Mouse (Mus musculus): ENCODE measurements at regions not wholly inside any gene's neighbourhood (a gene's known extent, or its start where the extent isn't known, plus 50 kb on each side); places are given as distances from the start of the nearest gene placed in this dataset.

DNA sequence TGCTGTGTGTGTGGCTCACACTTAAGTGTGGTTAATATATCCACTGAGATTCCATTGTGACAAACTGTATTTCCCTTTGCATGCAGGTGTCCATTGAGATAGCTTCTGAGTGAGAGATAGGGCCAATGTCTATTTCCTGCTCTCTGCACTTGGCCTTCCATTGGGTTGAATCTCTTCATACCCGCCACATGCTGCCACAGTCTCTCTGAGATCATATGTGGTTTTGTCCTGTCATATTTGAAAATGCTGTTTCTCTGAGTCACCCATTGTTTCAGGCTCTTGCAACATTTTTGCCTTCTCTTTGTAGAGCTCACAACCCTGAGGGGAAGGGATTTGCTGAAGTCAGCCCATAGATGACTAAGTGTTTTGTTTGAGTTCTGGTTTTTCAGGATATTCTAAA is 2081.3 kb downstream of the Olfm4 start:
- Histone ChIP-seq H3K4me3 (no peak overlapping the region), H3K9ac (no peak overlapping the region), H3K27ac (no peak overlapping the region), H3K4me2 (no peak overlapping the region), H3K4me1 (no peaks in the 10 kb centered on the region), H3K27me3 (no peaks in the 10 kb centered on the region), H3K36me3 (no peaks in the 10 kb centered on the region), H3K9me3 (no peaks in the 10 kb centered on the region)
- WGBS = 69% methylated on average over 1 of the region's 1 CpGs
- no peak for ATAC-seq (ENCODE audit: insufficient number of reproducible peaks, low FRiP score, low TSS enrichment, low read depth)

DNA sequence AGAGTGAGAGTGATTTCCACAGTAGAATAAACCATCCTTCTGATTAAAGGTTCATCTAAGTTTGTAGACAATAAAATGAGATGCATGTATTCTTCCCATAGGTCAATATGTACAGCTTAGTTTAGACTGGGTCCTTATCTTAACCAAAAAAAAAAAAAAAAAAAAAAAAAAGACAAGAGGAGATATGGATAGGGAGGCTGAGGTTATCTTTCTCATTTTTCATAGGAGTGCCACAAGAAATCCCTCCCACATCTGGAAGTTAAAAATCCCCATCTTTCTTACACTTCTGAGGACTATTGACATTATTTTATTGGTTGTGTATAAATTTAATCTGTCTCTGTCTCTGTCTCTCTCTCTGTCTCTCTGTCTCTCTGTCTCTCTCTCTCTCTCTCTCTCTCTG is 2117.8 kb downstream of the Olfm4 start:
- H3K4me3 ChIP-seq = no peak overlapping the region
- H3K27me3 ChIP-seq = no peaks in the 10 kb centered on the region
- H3K9ac ChIP-seq = no peak overlapping the region
- no peak overlapping the region for H3K27ac ChIP-seq
- no peak overlapping the region for H3K4me2 ChIP-seq
- H3K9me3 ChIP-seq = no peaks in the 10 kb centered on the region
- H3K4me1 ChIP-seq = no peaks in the 10 kb centered on the region
- no peak for ATAC-seq (ENCODE audit: insufficient number of reproducible peaks, low FRiP score, low TSS enrichment, low read depth)
- no peaks in the 10 kb centered on the region for H3K36me3 ChIP-seq

DNA sequence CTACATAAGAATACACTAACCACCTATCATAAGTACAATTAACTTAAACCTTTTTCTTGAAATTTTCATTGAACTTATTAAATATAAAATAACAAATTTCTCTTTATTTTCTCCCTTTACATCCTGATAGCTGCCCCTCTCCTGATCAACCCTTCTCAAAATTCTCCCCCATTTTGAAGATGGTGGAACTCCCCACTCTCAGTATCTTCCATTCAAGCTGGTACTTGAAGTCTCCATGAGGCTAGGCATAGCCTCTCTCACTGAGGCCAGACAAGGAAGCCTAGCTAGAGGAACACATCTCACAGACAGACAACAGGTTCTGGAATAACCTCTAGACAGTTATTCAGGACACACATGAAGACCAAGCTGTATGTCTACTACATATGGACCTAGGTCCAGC is 2129.0 kb downstream of the Olfm4 start:
- no peak overlapping the region for H3K9ac ChIP-seq
- H3K36me3 ChIP-seq = no peaks in the 10 kb centered on the region
- H3K27me3 ChIP-seq = no peaks in the 10 kb centered on the region
- ATAC-seq (ENCODE audit: insufficient number of reproducible peaks, low FRiP score, low TSS enrichment, low read depth) = no peak
- H3K4me3 ChIP-seq = no peak overlapping the region
- H3K4me1 ChIP-seq = no peaks in the 10 kb centered on the region
- no peak overlapping the region for H3K4me2 ChIP-seq
- H3K27ac ChIP-seq = no peak overlapping the region
- H3K9me3 ChIP-seq = no peaks in the 10 kb centered on the region

DNA sequence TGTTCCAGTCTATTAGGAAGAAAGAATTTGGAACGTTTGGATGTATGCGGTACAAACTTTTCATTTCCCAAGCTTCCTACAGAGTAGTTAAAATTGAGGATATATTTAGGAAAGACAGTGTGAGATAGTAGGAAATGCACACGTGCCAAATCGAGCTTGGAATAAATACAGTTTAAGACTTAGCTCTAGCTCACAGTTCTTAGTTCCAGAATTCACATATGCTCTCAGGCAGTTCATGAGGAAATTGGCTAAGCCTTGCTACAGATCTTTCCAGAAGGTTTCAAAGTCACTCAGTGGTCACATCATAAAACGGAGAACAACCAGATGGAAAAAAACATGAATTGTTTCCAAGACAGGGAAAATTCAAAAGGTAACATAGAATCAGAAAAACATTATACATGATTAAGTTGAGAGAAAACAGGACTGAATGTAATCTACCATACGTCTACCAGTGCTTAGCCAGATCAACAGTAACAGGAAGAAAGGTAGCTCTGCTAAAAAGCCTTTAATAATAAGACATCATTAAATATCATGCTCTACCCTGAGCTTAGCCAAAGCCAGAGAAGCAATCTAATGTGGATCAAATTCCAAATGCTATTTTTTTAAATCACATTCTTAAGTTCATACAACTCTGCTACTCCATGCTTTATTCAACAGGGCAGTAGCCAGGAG is 2165.1 kb downstream of the Olfm4 start:
- H3K9me3 ChIP-seq = no peaks in the 10 kb centered on the region
- ATAC-seq (ENCODE audit: insufficient number of reproducible peaks, low FRiP score, low TSS enrichment, low read depth) = 0 out of 2 replicates have a peak, but pooled peaks have one; percentile 52
- H3K4me3 ChIP-seq = no peak overlapping the region
- WGBS = 44% methylated on average over 6 of the region's 6 CpGs
- no peak overlapping the region for H3K9ac ChIP-seq
- no peaks in the 10 kb centered on the region for H3K4me1 ChIP-seq
- no peak overlapping the region for H3K27ac ChIP-seq
- H3K4me2 ChIP-seq = no peak overlapping the region
- no peaks in the 10 kb centered on the region for H3K27me3 ChIP-seq
- no peaks in the 10 kb centered on the region for H3K36me3 ChIP-seq

DNA sequence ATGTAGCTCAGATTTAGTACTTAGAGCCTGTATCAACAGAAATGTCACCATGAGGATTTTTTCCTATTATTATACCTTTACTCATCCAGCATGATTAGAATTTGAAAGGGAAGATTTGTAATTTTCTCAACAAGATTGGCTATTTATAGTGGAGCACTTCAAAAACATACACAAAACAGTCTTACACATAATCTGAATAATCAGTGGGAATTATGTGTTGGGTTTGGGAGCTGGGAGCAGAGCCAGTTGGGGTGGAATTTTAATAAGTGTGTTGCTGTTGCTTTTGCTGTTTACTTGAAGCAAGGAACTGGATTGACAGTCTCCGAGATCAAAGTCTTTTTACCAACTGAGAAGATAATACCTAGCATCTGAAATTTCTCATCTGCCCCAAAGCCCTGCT is 2201.5 kb downstream of the Olfm4 start:
- Histone ChIP-seq H3K9me3 (no peaks in the 10 kb centered on the region), H3K4me3 (no peak overlapping the region), H3K4me1 (no peaks in the 10 kb centered on the region), H3K4me2 (no peak overlapping the region), H3K9ac (no peak overlapping the region), H3K27ac (no peak overlapping the region), H3K36me3 (no peaks in the 10 kb centered on the region), H3K27me3 (no peaks in the 10 kb centered on the region)
- 71% methylated on average over 1 of the region's 1 CpGs for WGBS
- no peak for ATAC-seq (ENCODE audit: insufficient number of reproducible peaks, low FRiP score, low TSS enrichment, low read depth)

DNA sequence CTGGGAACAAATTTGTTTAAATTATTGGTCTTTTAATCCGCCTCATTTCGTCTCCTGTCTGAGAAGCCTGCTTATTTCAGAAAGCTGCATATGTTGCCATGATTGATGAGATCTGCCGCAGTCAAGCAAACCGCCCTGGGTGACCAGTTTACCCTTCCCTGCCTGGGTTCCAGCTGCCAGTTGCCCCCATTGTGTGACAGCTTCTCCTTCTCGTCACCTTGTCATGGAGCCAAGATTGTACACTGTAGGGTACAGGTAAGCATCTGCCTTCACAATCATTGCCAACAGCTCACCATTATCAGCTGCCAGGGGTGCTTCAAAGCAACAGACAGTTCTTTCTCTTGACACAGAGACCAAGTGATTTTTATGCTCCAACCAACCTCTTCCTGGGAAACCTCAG is 2226.5 kb downstream of the Olfm4 start:
- no peaks in the 10 kb centered on the region for H3K4me1 ChIP-seq
- ATAC-seq (ENCODE audit: insufficient number of reproducible peaks, low FRiP score, low TSS enrichment, low read depth) = no peak
- WGBS = 62% methylated on average over 5 of the region's 5 CpGs
- H3K9me3 ChIP-seq = no peaks in the 10 kb centered on the region
- no peak overlapping the region for H3K4me3 ChIP-seq
- no peak overlapping the region for H3K27ac ChIP-seq
- H3K36me3 ChIP-seq = no peaks in the 10 kb centered on the region
- no peaks in the 10 kb centered on the region for H3K27me3 ChIP-seq
- no peak overlapping the region for H3K4me2 ChIP-seq
- no peak overlapping the region for H3K9ac ChIP-seq

DNA sequence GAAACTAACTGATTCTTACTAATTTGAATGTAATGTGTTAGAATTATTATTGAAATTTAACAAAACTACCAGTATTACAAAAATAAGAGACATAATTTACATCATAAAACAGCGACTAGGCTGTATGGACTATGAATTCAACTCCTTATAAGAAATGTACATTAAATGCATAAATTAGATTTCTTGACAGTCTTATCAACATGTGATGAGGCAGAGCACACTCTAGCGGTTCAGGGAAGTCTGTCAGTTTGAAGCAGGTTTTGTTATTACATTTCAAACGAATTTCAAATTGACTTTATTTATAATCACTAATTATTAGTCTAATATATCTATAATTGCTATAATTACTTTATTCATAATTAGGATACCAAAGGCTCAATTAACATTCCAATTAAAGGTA is 2214.8 kb upstream of the Pcdh17 start:
- Histone ChIP-seq H3K4me2 (no peak overlapping the region), H3K36me3 (no peaks in the 10 kb centered on the region), H3K9me3 (no peaks in the 10 kb centered on the region), H3K27ac (no peak overlapping the region), H3K9ac (no peak overlapping the region), H3K4me3 (no peak overlapping the region), H3K27me3 (no peaks in the 10 kb centered on the region), H3K4me1 (no peaks in the 10 kb centered on the region)
- no peak for ATAC-seq (ENCODE audit: insufficient number of reproducible peaks, low FRiP score, low TSS enrichment, low read depth)
- 69% methylated on average over 3 of the region's 3 CpGs for WGBS

DNA sequence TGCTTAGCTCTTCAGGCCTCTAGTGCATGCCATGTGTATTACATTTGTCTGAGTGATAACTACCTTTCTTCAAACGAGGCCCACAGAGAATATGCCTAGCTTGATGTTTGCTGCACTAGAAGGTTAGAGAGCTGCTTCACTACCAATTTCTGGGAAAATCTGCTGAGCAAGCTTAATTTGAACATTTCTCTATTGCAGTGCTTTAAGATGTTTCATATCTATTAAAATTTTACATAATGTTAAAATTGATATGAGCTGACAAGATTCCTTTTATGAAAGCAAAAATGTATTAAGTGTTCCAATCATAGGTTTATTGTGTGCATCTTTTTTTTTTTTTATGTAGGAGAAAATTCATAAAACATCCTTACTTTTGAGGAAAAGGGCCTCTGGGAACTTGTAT is 2207.1 kb upstream of the Pcdh17 start:
- no peaks in the 10 kb centered on the region for H3K4me1 ChIP-seq
- H3K4me2 ChIP-seq = no peak overlapping the region
- H3K4me3 ChIP-seq = no peak overlapping the region
- no peak overlapping the region for H3K9ac ChIP-seq
- no peaks in the 10 kb centered on the region for H3K36me3 ChIP-seq
- 44% methylated on average over 1 of the region's 1 CpGs for WGBS
- ATAC-seq (ENCODE audit: insufficient number of reproducible peaks, low FRiP score, low TSS enrichment, low read depth) = no peak
- no peak overlapping the region for H3K27ac ChIP-seq
- H3K27me3 ChIP-seq = no peaks in the 10 kb centered on the region
- H3K9me3 ChIP-seq = no peaks in the 10 kb centered on the region

DNA sequence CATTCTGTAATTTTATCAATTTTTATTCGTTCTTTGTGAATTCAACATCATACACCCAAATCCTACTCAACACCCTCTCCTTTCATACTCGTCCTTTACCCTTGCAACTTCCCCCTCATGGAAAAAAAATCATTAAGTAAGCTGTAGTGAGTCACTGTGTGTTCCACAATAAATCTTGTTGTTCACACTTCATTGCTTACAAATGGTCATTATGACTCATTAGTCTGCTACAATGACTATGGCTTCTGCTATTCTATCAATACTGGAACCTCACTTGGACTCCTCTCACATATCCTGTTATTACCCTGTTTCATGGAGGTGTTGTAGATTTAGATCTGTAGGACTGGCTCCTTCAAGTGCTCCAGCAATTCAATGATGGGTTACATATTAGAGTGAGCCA is 2200.0 kb upstream of the Pcdh17 start:
- no peak overlapping the region for H3K27ac ChIP-seq
- no peaks in the 10 kb centered on the region for H3K36me3 ChIP-seq
- ATAC-seq (ENCODE audit: insufficient number of reproducible peaks, low FRiP score, low TSS enrichment, low read depth) = no peak
- WGBS = 53% methylated on average over 2 of the region's 2 CpGs
- no peaks in the 10 kb centered on the region for H3K4me1 ChIP-seq
- H3K9ac ChIP-seq = no peak overlapping the region
- no peaks in the 10 kb centered on the region for H3K27me3 ChIP-seq
- H3K4me3 ChIP-seq = no peak overlapping the region
- H3K4me2 ChIP-seq = no peak overlapping the region
- no peaks in the 10 kb centered on the region for H3K9me3 ChIP-seq

DNA sequence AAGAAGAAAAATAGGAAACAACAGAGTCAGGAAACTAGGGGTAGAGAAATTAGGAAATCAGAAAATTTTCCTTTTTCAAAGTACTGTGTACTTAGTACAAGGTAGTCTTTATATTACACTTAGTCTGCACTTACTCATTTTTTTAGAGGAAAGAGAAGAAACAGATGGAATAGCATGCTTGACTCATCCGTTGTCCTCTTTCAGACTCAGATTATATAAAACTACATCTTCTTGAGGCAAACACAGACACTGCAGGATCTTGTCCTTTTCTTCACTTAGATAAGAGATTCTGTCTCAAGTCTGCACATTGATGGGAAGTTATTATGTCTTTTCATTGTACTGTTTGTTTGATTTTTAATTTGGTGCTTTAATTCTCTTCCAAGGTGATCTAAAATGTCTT is 2198.5 kb upstream of the Pcdh17 start:
- no peaks in the 10 kb centered on the region for H3K9me3 ChIP-seq
- no peaks in the 10 kb centered on the region for H3K27me3 ChIP-seq
- H3K27ac ChIP-seq = no peak overlapping the region
- H3K4me2 ChIP-seq = no peak overlapping the region
- no peak overlapping the region for H3K9ac ChIP-seq
- ATAC-seq (ENCODE audit: insufficient number of reproducible peaks, low FRiP score, low TSS enrichment, low read depth) = no peak
- H3K4me1 ChIP-seq = no peaks in the 10 kb centered on the region
- WGBS = 90% methylated on average over 1 of the region's 1 CpGs
- H3K36me3 ChIP-seq = no peaks in the 10 kb centered on the region
- H3K4me3 ChIP-seq = no peak overlapping the region
